Mouse (Mus musculus) forebrain, postnatal 0 days (tissue): ENCODE measurements at regions not wholly inside any gene's neighbourhood (a gene's known extent, or its start where the extent isn't known, plus 50 kb on each side); places are given as distances from the start of the nearest gene placed in this dataset.

Experiments
- ATAC-seq: fragments of 200-750 bp; cut with Nextera tagmentation; 2 replicates; pipeline ENCODE4 v1.8.0; 2017; ENCODE audit warnings: mild to moderate bottlenecking, moderate library complexity
- DNase-seq: peaks from one replicate; pipeline ENCODE4 v3.0.0-alpha.2; 2015
- H3K27ac ChIP-seq: fragments of 300-500 bp; sonication (generic); 2 replicates; pipeline ENCODE4 v1.5.1; 2014; ENCODE audit warnings: low read depth, mild to moderate bottlenecking, antibody characterized with exemption, low read length, moderate library complexity, mixed read lengths
- H3K27me3 ChIP-seq: fragments of 300-500 bp; sonication (generic); 2 replicates; pipeline ENCODE4 v1.6.1; 2014; ENCODE audit warnings: mild to moderate bottlenecking, low read length, mixed read lengths; ENCODE audit not compliant: insufficient read depth
- H3K36me3 ChIP-seq: fragments of 300-500 bp; sonication (generic); 2 replicates; pipeline ENCODE4 v1.6.1; 2014; ENCODE audit warnings: mild to moderate bottlenecking, moderate library complexity; ENCODE audit not compliant: insufficient read depth
- H3K4me1 ChIP-seq: fragments of 300-500 bp; sonication (generic); 2 replicates; pipeline ENCODE4 v1.6.1; 2014; ENCODE audit warnings: antibody characterized with exemption; ENCODE audit not compliant: insufficient read depth
- H3K4me2 ChIP-seq: fragments of 300-500 bp; sonication (generic); 2 replicates; pipeline ENCODE4 v1.6.1; 2014; ENCODE audit warnings: low read depth, mild to moderate bottlenecking, moderate library complexity
- H3K4me3 ChIP-seq: fragments of 300-500 bp; sonication (generic); 2 replicates; pipeline ENCODE4 v1.5.1; 2014; ENCODE audit warnings: low read depth, low read length, mixed read lengths
- H3K9ac ChIP-seq: fragments of 300-500 bp; sonication (generic); 2 replicates; pipeline ENCODE4 v1.6.1; 2014; ENCODE audit warnings: mild to moderate bottlenecking
- H3K9me3 ChIP-seq: fragments of 300-500 bp; sonication (generic); 2 replicates; pipeline ENCODE4 v1.6.1; 2016; ENCODE audit warnings: low read length
- CTCF ChIP-seq: sonication (generic); IDR thresholded peaks from 2 replicates; pipeline ENCODE4 v1.5.1; 2016; ENCODE audit warnings: antibody characterized with exemption, control low read depth, low read depth
- WGBS: fragments of 180-500 bp; shearing (Covaris S2); extraction: QIAGEN DNeasy Blood & Tissue Kit; methylation state at CpG from one replicate; pipeline ENCODE4 v1.1.7; 2014; 5-methylcytosine and 5-hydroxymethylcytosine counted together

DNA sequence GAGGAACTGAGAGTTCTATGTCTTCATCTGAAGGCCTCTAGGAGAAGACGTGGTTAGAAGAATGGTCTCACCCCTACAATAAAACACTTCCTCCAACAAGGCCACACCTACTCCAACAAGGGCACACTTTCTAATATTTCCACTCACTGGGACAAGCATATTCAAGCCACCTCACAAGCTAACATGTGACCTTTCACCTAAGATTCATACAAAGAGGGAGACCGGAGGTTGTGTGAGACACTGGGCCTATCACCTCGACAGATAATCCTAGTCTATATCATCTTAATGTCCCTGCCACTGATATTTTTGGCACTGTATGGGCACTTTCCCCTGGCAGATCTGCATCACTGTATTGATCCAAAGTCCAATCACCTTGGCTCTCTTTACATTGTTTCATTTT is 122.6 kb downstream of the Usp46 start:
- TF ChIP-seq CTCF, result no peak
- H3K27me3 ChIP-seq, result no peaks in the 10 kb centered on the region
- no peaks in the 10 kb centered on the region for H3K36me3 ChIP-seq
- no peak overlapping the region for H3K4me3 ChIP-seq
- ATAC-seq, result no peak
- H3K9me3 ChIP-seq, result no peaks in the 10 kb centered on the region
- H3K27ac ChIP-seq, result no peak overlapping the region
- no peak overlapping the region for H3K9ac ChIP-seq
- no peak for DNase-seq
- no peak overlapping the region for H3K4me2 ChIP-seq
- WGBS, result 94% methylated on average over 3 of the region's 3 CpGs
- H3K4me1 ChIP-seq, result 0 out of 2 replicates have a peak, but pooled peaks cover 4% of the 10 kb centered on the region

DNA sequence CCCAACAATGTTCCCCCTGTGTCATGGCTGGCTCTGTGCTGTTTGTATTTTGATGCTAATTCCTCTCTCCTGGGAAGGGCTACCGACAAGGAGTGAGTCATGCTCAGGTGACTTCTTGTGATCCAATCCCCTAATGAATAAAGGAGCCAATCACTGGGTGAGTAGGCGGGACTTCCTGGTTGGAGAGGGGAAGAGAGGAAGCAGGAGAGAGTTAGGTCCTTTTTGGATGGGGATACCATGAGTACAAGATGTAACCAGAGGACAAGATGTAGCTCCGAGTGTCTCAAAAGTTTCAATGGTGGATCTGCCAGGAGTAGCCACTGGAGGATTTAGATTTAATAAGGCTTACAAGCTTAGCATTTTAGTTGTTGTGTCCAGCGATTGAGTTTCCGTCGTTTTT is 122.1 kb downstream of the Usp46 start:
- no peak overlapping the region for H3K27ac ChIP-seq
- H3K27me3 ChIP-seq, result no peaks in the 10 kb centered on the region
- H3K4me1 ChIP-seq, result 0 out of 2 replicates have a peak, but pooled peaks cover 5% of the 10 kb centered on the region
- DNase-seq, result no peak
- H3K4me2 ChIP-seq, result no peak overlapping the region
- H3K36me3 ChIP-seq, result no peaks in the 10 kb centered on the region
- H3K9ac ChIP-seq, result no peak overlapping the region
- TF ChIP-seq CTCF, result no peak
- H3K9me3 ChIP-seq, result no peaks in the 10 kb centered on the region
- H3K4me3 ChIP-seq, result no peak overlapping the region
- ATAC-seq, result no peak
- WGBS, result 87% methylated on average over 6 of the region's 6 CpGs

DNA sequence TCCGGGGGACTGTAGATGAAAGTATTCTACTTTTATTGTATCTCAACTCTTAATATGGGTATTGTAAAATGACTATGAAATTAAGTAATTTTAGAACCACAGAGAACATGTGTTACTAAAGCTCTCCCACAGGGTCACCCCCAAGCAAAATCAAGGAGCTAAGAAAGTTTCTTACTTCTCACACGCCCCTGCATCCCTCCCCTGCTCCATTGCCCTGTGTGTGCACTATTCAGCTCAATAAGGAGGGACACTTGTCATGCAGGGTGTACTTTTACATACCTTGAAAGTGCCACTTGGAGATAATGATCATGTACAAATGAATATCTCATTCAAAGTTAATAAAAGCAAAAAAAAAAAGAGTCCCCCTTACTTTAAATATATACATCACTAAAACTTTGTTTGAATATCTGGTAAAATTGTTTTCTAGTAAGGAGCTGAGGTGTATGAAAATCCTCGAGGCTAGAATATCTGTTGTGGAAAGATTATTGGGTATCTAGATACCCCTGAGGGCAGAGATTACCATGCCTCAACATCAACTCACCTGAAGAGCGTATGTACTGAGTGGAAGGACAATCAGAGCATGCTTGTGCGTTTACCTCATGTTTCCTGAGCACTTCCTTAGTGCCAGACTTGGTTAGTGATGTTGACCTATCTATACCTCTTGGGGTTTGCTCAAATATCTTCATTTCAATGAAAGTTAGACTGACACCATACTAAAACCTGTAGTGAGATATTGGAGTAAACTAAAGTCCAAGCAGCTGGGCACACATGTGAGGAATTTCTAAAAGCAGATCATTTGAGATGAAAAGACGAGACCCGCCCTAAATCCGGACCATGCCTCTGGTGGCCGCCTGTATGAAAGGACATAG is 120.0 kb downstream of the Usp46 start:
- WGBS, result 89% methylated on average over 9 of the region's 9 CpGs
- Histone ChIP-seq H3K9me3 (no peaks in the 10 kb centered on the region), H3K4me2 (no peak overlapping the region), H3K27ac (no peak overlapping the region), H3K9ac (no peak overlapping the region), H3K4me3 (no peak overlapping the region), H3K36me3 (no peaks in the 10 kb centered on the region), H3K4me1 (peaks cover 8% of the 10 kb centered on the region; the same call in 1 of the 2 replicates), H3K27me3 (no peaks in the 10 kb centered on the region)
- TF ChIP-seq CTCF, result no peak
- ATAC-seq (no peak), DNase-seq (no peak)
